Mouse (Mus musculus) layer of hippocampus, postnatal 36 days (tissue): ENCODE data around the gene Mrpl38. TPM values are rescaled to one million over a fixed set of nuclear protein-coding genes. Genes with fewer than 3 reads are reported as not detected.

Experiments
- DNase-seq, 2 experiments: peaks; one replicate each; pipeline ENCODE4 v3.0.0; 2022
- total RNA-seq, 2 experiments: library from RNA; stranded (reverse); gene quantifications; 2 replicates each; pipeline ENCODE4 v1.2.3; 2021

Gene Mrpl38
- 10 to 100 TPM; 55.1 to 58.2 TPM for total RNA-seq

GRCm38 (mm10) chr11:116138468-116139138 lies at the start of gene Mrpl38:
Gene Mrpl38, minus strand, starts transcription at chr11:116138868.
- peak; percentile 77 to 78 for DNase-seq

GRCm38 (mm10) chr11:116187226-116187930 lies 48.7 kb upstream of the Mrpl38 start:
- DNase-seq = no peak

GRCm38 (mm10) chr11:116186360-116186759 lies 47.7 kb upstream of the Mrpl38 start:
- no peak for DNase-seq

- DNase-seq = no peak
Measured at GRCm38 (mm10) chr11:116185836-116186235, 47.2 kb upstream of the Mrpl38 start.

- no peak for DNase-seq
Measured at GRCm38 (mm10) chr11:116178411-116179121, 39.9 kb upstream of the Mrpl38 start.

- no peak for DNase-seq
Measured at GRCm38 (mm10) chr11:116176010-116176409, 37.3 kb upstream of the Mrpl38 start.

GRCm38 (mm10) chr11:116174775-116175448 lies 36.2 kb upstream of the Mrpl38 start:
- no peak for DNase-seq

- DNase-seq = no peak
Measured at GRCm38 (mm10) chr11:116171959-116172358, 33.3 kb upstream of the Mrpl38 start.

GRCm38 (mm10) chr11:116170003-116170800 lies 31.5 kb upstream of the Mrpl38 start:
- no peak for DNase-seq

- no peak for DNase-seq
Measured at GRCm38 (mm10) chr11:116169214-116169613, 30.5 kb upstream of the Mrpl38 start.

GRCm38 (mm10) chr11:116167884-116168439 lies 29.3 kb upstream of the Mrpl38 start, which contains the start of gene Fbf1:
Gene Fbf1, minus strand, starts transcription at chr11:116168166.
- DNase-seq = peak; percentile 96 to 97

GRCm38 (mm10) chr11:116167232-116167631 lies 28.6 kb upstream of the Mrpl38 start:
- DNase-seq = no peak

GRCm38 (mm10) chr11:116163002-116163401 lies 24.3 kb upstream of the Mrpl38 start:
- DNase-seq = no peak

- DNase-seq = no peak
Measured at GRCm38 (mm10) chr11:116162146-116162545, 23.5 kb upstream of the Mrpl38 start.

GRCm38 (mm10) chr11:116161312-116161711 lies 22.6 kb upstream of the Mrpl38 start:
- no peak for DNase-seq

GRCm38 (mm10) chr11:116150960-116151359 lies 12.3 kb upstream of the Mrpl38 start:
- no peak for DNase-seq

- no peak for DNase-seq
Measured at GRCm38 (mm10) chr11:116149341-116149740, 10.7 kb upstream of the Mrpl38 start.

GRCm38 (mm10) chr11:116148761-116149221 lies 10.1 kb upstream of the Mrpl38 start:
- DNase-seq = peak in 1 of 2 experiments; percentile 41

GRCm38 (mm10) chr11:116146294-116146985 lies 7.8 kb upstream of the Mrpl38 start:
- DNase-seq = peak; percentile 64 to 70

GRCm38 (mm10) chr11:116145481-116146293 lies 7.0 kb upstream of the Mrpl38 start:
- no peak for DNase-seq
